Mouse (Mus musculus): ENCODE data around the gene Cbarp. TPM values are rescaled to one million over a fixed set of nuclear protein-coding genes. Genes with fewer than 3 reads are reported as not detected.

The Cbarp gene
- total and polyA plus RNA-seq, 3 experiments, result 0.19 to 2.4 (median 2.3) TPM

DNA sequence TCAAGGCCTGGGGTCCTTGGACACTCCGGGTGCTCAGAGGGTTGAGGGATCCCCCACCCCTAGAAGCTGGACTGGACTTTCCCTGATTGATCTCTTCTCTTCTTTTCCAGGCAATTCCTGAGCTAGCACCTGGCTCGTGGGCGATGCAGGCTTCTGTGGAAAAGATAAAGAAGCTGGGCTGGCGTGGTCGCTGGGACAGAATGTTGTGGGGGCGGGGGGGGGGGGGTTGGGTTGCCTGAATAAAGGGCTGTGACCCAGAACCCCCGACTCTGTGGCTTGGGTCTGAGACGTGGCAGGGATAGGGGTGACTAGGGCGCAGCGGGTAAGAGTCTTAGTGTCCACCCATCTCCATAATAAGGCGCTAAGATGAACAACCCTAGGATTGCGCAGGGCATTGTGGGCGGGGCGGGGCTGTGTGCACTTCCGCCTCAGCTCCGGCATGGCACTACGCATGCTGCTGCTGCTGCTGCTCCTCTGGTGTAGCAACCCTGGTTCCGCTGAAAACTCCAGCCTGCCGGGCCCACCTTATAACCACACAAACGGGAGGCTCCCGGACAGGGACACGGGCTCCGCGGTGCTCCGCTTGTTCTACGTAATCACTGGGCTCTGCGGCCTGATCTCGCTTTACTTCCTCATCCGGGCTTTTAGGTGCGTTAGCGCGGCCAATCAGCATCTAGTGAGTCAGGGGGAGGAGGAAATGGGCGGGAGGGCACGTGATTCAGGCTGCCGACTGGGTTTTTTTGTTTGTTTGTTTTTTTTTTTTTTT lies 32.1 kb upstream of the Cbarp start, which contains the start of gene 1600002K03Rik:
1600002K03Rik (plus strand) TSS at position 418 of the 766 bp plus-strand sequence.
- Histone ChIP-seq H3K4me1 (ENCODE audit: control insufficient read depth in 1 of 2, insufficient read depth in 2 of 2) (peaks cover 14 to 54% of the 10 kb centered on the region in 2 experiments), H3K4me3 (replicated peaks in 1 of 3; ENCODE audit: low read depth in 2 of 3, low read length in 2 of 3, poor library complexity in 1 of 3) (peak within 1 kb of the TSS; percentile 62 to 64 (median 62)), H3K27me3 (replicated peaks) (no peaks in the 10 kb centered on the region), H3K9ac (ENCODE audit: insufficient read depth, low read depth) (peak within 1 kb of the TSS; percentile 62), H3K27ac (ENCODE audit: insufficient read depth, low read depth) (peak within 1 kb of the TSS; percentile 87), H3K4me2 (ENCODE audit: insufficient read depth, low read depth, poor library complexity, severe bottlenecking) (peak within 1 kb of the TSS; percentile 33), H3K36me3 (replicated peaks in 1 of 2; ENCODE audit: control insufficient read depth in 1 of 2, insufficient read depth in 1 of 2, low read length in 1 of 2) (peaks cover 27 to 52% of the 10 kb centered on the region in 2 experiments), H3K9me3 (replicated peaks; ENCODE audit: low read length) (no peaks in the 10 kb centered on the region), H3K79me2 (replicated peaks; ENCODE audit: control insufficient read depth, extremely low read depth, insufficient read depth, poor library complexity, severe bottlenecking) (peaks cover 16% of the 10 kb centered on the region)
- TF ChIP-seq USF1 (IDR thresholded peaks at IDR 0.05; ENCODE audit: low read depth, low read length) (peak; percentile 84), MXI1 (IDR thresholded peaks at IDR 0.05; ENCODE audit: low read depth, low read length) (peak; percentile 84; the same call in 1 of the 2 replicates), KAT2A (IDR thresholded peaks at IDR 0.05; ENCODE audit: insufficient replicate concordance, low read length) (peak; percentile 55; the same call in 1 of the 2 replicates), ZNF384 (IDR thresholded peaks at IDR 0.05; ENCODE audit: low read depth, low read length) (peak; percentile 88), SIN3A (IDR thresholded peaks at IDR 0.05; ENCODE audit: low read length) (peak; percentile 80; the same call in 1 of the 2 replicates), GABPA (IDR thresholded peaks at IDR 0.05; ENCODE audit: insufficient replicate concordance, low read depth, low read length) (no peak), MAZ (IDR thresholded peaks at IDR 0.05; ENCODE audit: low read depth, low read length) (0 out of 2 replicates have a peak, but pooled peaks have one; percentile 20), POLR2A (IDR thresholded peaks at IDR 0.05; ENCODE audit: low read depth, low read length) (peak; percentile 89), UBTF (IDR thresholded peaks at IDR 0.05; ENCODE audit: low read depth, low read length) (no peak), HCFC1 (IDR thresholded peaks at IDR 0.05; ENCODE audit: low read depth, low read length) (peak; percentile 75), EP300 (IDR thresholded peaks at IDR 0.05; ENCODE audit: low read length) (no peak), TCF12 (IDR thresholded peaks at IDR 0.05; ENCODE audit: low read depth, low read length) (peak; percentile 72), NELFE (IDR thresholded peaks at IDR 0.05; ENCODE audit: low read depth, low read length) (peak; percentile 74), BHLHE40 (IDR thresholded peaks at IDR 0.05; ENCODE audit: low read depth, low read length) (peak; percentile 95), ELF1 (IDR thresholded peaks at IDR 0.05; ENCODE audit: low read depth, low read length) (peak; percentile 94), NRF1 (IDR thresholded peaks at IDR 0.05; ENCODE audit: low read depth, low read length) (peak; percentile 75), POLR2AphosphoS2 (IDR thresholded peaks at IDR 0.05; ENCODE audit: low read depth, low read length) (peak; percentile 97), ZC3H11A (IDR thresholded peaks at IDR 0.05; ENCODE audit: low read depth, low read length) (no peak), RCOR1 (conservative IDR thresholded peaks at IDR 0.05; ENCODE audit: low read depth, low read length) (no peak), MYC (IDR thresholded peaks at IDR 0.05; ENCODE audit: low read depth, low read length) (peak; percentile 83; the same call in 1 of the 2 replicates), USF2 (conservative IDR thresholded peaks at IDR 0.05; ENCODE audit: low read depth, low read length) (peak; percentile 70), CHD2 (IDR thresholded peaks at IDR 0.05; ENCODE audit: low read length) (0 out of 2 replicates have a peak, but pooled peaks have one; percentile 9), MAX (IDR thresholded peaks at IDR 0.05; ENCODE audit: low read length) (peak; percentile 71; the same call in 1 of the 2 replicates), RAD21 (IDR thresholded peaks at IDR 0.05; ENCODE audit: low read depth, low read length) (no peak)
- in situ Hi-C loops (cut with MboI; ENCODE audit: low pct_ligation_motif_present, low pct_unique_long_range_greater_than_20kb, low sequenced_read_pairs) (no loop called here), dilution Hi-C loops (cut with MboI; ENCODE audit: extremely low pct_ligation_motif_present, extremely low pct_unique_long_range_greater_than_20kb, low sequenced_read_pairs) (no loop called here)
- DNase-seq (ENCODE audit: extremely low read depth), result peak; percentile 96
